Mouse (Mus musculus) T-helper 1 cell (primary cell): ENCODE data around the gene Myocd.

Experiments used
- in situ Hi-C: fragments of 300-600 bp; cut with MboI, MseI; formaldehyde crosslinking; loops from one replicate; pipeline ENCODE4 v1.15.1; 2025; ENCODE audit warnings: high pct_unique_total_duplicates

Myocd gene

GRCm38 (mm10) chr11:65214954-65215629 is 54.7 kb downstream of the Myocd start:
- in situ Hi-C loops: loop anchor here (10.0 kb wide), 1 partner anchor 640 kb away; no protein-coding TSS in a partner anchor

- in situ Hi-C loops: loop anchor here (10.0 kb wide), 1 partner anchor 641 kb away; no protein-coding TSS in a partner anchor
Measured at GRCm38 (mm10) chr11:65213806-65214205, 56.0 kb downstream of the Myocd start.

GRCm38 (mm10) chr11:65211701-65212100 is 58.1 kb downstream of the Myocd start:
- in situ Hi-C loops: loop anchor here (10.0 kb wide), 1 partner anchor 643 kb away; no protein-coding TSS in a partner anchor

GRCm38 (mm10) chr11:65209441-65209840 is 60.3 kb downstream of the Myocd start:
- in situ Hi-C loops: no loop called here

- in situ Hi-C loops: no loop called here
Measured at GRCm38 (mm10) chr11:65205306-65205705, 64.5 kb downstream of the Myocd start.

- in situ Hi-C loops: no loop called here
Measured at GRCm38 (mm10) chr11:65204651-65205050, 65.1 kb downstream of the Myocd start.

GRCm38 (mm10) chr11:65203020-65203419 is 66.8 kb downstream of the Myocd start:
- in situ Hi-C loops: no loop called here

- in situ Hi-C loops: no loop called here
Measured at GRCm38 (mm10) chr11:65202236-65202635, 67.6 kb downstream of the Myocd start.

- in situ Hi-C loops: no loop called here
Measured at GRCm38 (mm10) chr11:65198026-65198425, 71.8 kb downstream of the Myocd start.

- in situ Hi-C loops: no loop called here
Measured at GRCm38 (mm10) chr11:65197280-65197679, 72.5 kb downstream of the Myocd start.

GRCm38 (mm10) chr11:65186974-65187373 is 82.8 kb downstream of the Myocd start:
- in situ Hi-C loops: no loop called here

GRCm38 (mm10) chr11:65185114-65185513 is 84.7 kb downstream of the Myocd start:
- in situ Hi-C loops: no loop called here

GRCm38 (mm10) chr11:65170121-65170750 is 99.6 kb downstream of the Myocd start:
- in situ Hi-C loops: no loop called here

- in situ Hi-C loops: no loop called here
Measured at GRCm38 (mm10) chr11:65162767-65163120, 107.0 kb downstream of the Myocd start, which contains the start of gene Arhgap44. Gene Arhgap44, minus strand, starts transcription at chr11:65162961.

GRCm38 (mm10) chr11:65161881-65162766 is 107.7 kb downstream of the Myocd start:
- in situ Hi-C loops: no loop called here

GRCm38 (mm10) chr11:65160991-65161880 is 108.6 kb downstream of the Myocd start:
- in situ Hi-C loops: no loop called here

- in situ Hi-C loops: no loop called here
Measured at GRCm38 (mm10) chr11:65159791-65160190, 110.0 kb downstream of the Myocd start, which contains the start of gene 1700086D15Rik. Gene 1700086D15Rik, minus strand, starts transcription at chr11:65159891.

GRCm38 (mm10) chr11:65158658-65158990 is 111.2 kb downstream of the Myocd start:
- in situ Hi-C loops: no loop called here

- in situ Hi-C loops: no loop called here
Measured at GRCm38 (mm10) chr11:65157966-65158657, 111.7 kb downstream of the Myocd start.

GRCm38 (mm10) chr11:65153006-65153405 is 116.8 kb downstream of the Myocd start:
- in situ Hi-C loops: no loop called here

GRCm38 (mm10) chr11:65148441-65148840 is 121.3 kb downstream of the Myocd start:
- in situ Hi-C loops: no loop called here
